Mouse (Mus musculus) limb, embryonic 11.5 days (tissue): Measurements from ENCODE around the gene Unc79. TPM values are rescaled to one million over a fixed set of nuclear protein-coding genes. Genes with fewer than 3 reads are reported as not detected.

Experiments
- ATAC-seq: fragments of 200-750 bp; cut with Nextera tagmentation; 2 replicates; pipeline ENCODE4 v1.8.0; 2017; ENCODE audit warnings: low read depth; ENCODE audit not compliant: insufficient number of reproducible peaks, low FRiP score, low TSS enrichment
- DNase-seq: peaks from one replicate; pipeline ENCODE4 v3.0.0-alpha.2; 2015; ENCODE audit warnings: low spot score
- H3K27ac ChIP-seq: fragments of 300-500 bp; sonication (generic); replicated peaks from 2 replicates; pipeline ENCODE4 v1.5.1; 2014; ENCODE audit warnings: low read depth, mild to moderate bottlenecking, low read length
- H3K27me3 ChIP-seq: fragments of 300-500 bp; sonication (generic); 2 replicates; pipeline ENCODE4 v1.6.1; 2014; ENCODE audit warnings: mild to moderate bottlenecking, low read length, mixed read lengths; ENCODE audit not compliant: control insufficient read depth, insufficient read depth
- H3K36me3 ChIP-seq: fragments of 300-500 bp; sonication (generic); 2 replicates; pipeline ENCODE4 v1.6.1; 2014; ENCODE audit warnings: mild to moderate bottlenecking, low read length, moderate library complexity, mixed read lengths; ENCODE audit not compliant: control insufficient read depth, insufficient read depth
- H3K4me1 ChIP-seq: fragments of 300-500 bp; sonication (generic); 2 replicates; pipeline ENCODE4 v1.6.1; 2014; ENCODE audit warnings: low read length, mixed read lengths; ENCODE audit not compliant: control insufficient read depth, insufficient read depth
- H3K4me2 ChIP-seq: fragments of 300-500 bp; sonication (generic); 2 replicates; pipeline ENCODE4 v1.6.1; 2014; ENCODE audit warnings: low read depth, mild to moderate bottlenecking, moderate library complexity; ENCODE audit not compliant: severe bottlenecking
- H3K4me3 ChIP-seq: fragments of 300-500 bp; sonication (generic); 2 replicates; pipeline ENCODE4 v1.5.1; 2014; ENCODE audit warnings: low read depth, low read length
- H3K9ac ChIP-seq: fragments of 300-500 bp; sonication (generic); 2 replicates; pipeline ENCODE4 v1.6.1; 2014; ENCODE audit warnings: mild to moderate bottlenecking, low read length
- H3K9me3 ChIP-seq: fragments of 300-500 bp; sonication (generic); 2 replicates; pipeline ENCODE4 v1.6.1; 2016; ENCODE audit warnings: low read length; ENCODE audit not compliant: control insufficient read depth
- WGBS: fragments of 180-500 bp; shearing (Covaris S2); extraction: QIAGEN DNeasy Blood & Tissue Kit; methylation state at CpG from one replicate; pipeline ENCODE4 v1.1.7; 2014; 5-methylcytosine and 5-hydroxymethylcytosine counted together
- polyA plus RNA-seq: library from polyadenylated mRNA; unstranded; fragments of >200 nt; fragmentation: Nextera tagmentation; extraction: Ambion mirVana; gene quantifications from 2 replicates; pipeline ENCODE4 v1.2.1, GENCODE M21; 2014

Gene Unc79
- polyA plus RNA-seq, 1 experiment from 2014 or later: 0.16 TPM

DNA sequence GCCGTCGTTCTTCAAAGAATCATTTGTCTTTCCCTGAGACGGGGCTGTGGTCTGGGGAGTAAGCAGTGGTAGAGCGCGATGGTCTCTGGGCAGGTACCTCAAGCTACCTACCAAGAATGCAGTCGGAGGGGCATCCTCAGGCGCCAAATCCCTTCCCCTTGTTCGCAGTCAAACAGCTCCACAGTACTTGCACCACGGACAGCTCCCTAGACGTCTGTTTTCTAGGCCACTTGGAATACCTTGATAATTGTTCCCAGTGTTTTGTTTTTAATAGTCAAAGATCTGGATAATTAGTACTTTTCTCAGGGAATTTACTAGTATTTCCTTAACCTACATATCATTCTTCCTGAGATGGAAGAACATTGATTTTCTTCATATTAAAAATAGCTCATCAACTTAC is 833 bp upstream of the Unc79 start:
- WGBS: 28% methylated on average over 10 of the region's 10 CpGs
- Histone ChIP-seq H3K27me3 (peaks cover 27% of the 10 kb centered on the region), H3K4me3 (no peak overlapping the region)

GRCm38 (mm10) chr12:102949395-102950208 is 943 bp downstream of the Unc79 start:
- WGBS: 1% methylated on average over 41 of the region's 42 CpGs
- Histone ChIP-seq H3K4me2 (peak overlapping the region; percentile 57), H3K4me1 (peaks cover 9% of the 10 kb centered on the region), H3K27ac (no peak overlapping the region), H3K9ac (no peak overlapping the region), H3K36me3 (no peaks in the 10 kb centered on the region), H3K4me3 (peak overlapping the region; percentile 24), H3K9me3 (no peaks in the 10 kb centered on the region), H3K27me3 (peaks cover 27% of the 10 kb centered on the region)
- ATAC-seq (peak; percentile 84), DNase-seq (peak; percentile 81)

More for the DNA sequence above, 833 bp upstream of the Unc79 start:
- no peaks in the 10 kb centered on the region for H3K36me3 ChIP-seq
- H3K9ac ChIP-seq: no peak overlapping the region
- H3K4me2 ChIP-seq: no peak overlapping the region
- no peak overlapping the region for H3K27ac ChIP-seq
- no peaks in the 10 kb centered on the region for H3K9me3 ChIP-seq
- ATAC-seq: no peak
- peak; percentile 31 for DNase-seq
- H3K4me1 ChIP-seq: peaks cover 9% of the 10 kb centered on the region

- 84% methylated on average over 7 of the region's 7 CpGs for WGBS
- Histone ChIP-seq H3K9me3 (no peaks in the 10 kb centered on the region), H3K4me3 (no peak overlapping the region), H3K27me3 (no peaks in the 10 kb centered on the region), H3K27ac (no peak overlapping the region), H3K36me3 (no peaks in the 10 kb centered on the region), H3K4me2 (no peak overlapping the region), H3K4me1 (no peaks in the 10 kb centered on the region), H3K9ac (no peak overlapping the region)
- DNase-seq: no peak
- no peak for ATAC-seq
Observed at GRCm38 (mm10) chr12:102960051-102960775, 11.6 kb downstream of the Unc79 start.

DNA sequence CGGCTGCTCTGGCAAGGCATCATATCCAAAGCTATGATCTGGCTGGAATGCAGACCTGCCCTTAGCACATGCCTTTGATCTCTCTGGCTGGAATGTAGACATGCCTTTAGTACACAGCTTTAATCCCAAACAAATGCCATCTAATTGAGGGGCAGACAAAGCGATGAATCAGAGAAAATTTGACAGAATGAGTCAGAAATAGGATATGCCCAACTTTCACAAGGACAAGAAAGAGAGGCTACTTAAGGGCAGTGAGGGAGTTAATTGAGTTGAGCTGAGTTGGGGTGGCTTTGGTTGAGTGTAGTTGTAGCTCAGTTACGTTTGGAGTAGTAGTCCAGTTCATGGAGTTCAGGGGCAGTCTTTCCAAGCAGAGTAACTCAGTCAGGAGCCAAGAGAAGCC is 12.4 kb downstream of the Unc79 start:
- no peaks in the 10 kb centered on the region for H3K27me3 ChIP-seq
- H3K9ac ChIP-seq: no peak overlapping the region
- H3K4me2 ChIP-seq: no peak overlapping the region
- no peaks in the 10 kb centered on the region for H3K36me3 ChIP-seq
- H3K9me3 ChIP-seq: no peaks in the 10 kb centered on the region
- no peak for ATAC-seq
- H3K4me3 ChIP-seq: no peak overlapping the region
- no peak overlapping the region for H3K27ac ChIP-seq
- no peak for DNase-seq
- 54% methylated on average over 3 of the region's 3 CpGs for WGBS
- no peaks in the 10 kb centered on the region for H3K4me1 ChIP-seq

DNA sequence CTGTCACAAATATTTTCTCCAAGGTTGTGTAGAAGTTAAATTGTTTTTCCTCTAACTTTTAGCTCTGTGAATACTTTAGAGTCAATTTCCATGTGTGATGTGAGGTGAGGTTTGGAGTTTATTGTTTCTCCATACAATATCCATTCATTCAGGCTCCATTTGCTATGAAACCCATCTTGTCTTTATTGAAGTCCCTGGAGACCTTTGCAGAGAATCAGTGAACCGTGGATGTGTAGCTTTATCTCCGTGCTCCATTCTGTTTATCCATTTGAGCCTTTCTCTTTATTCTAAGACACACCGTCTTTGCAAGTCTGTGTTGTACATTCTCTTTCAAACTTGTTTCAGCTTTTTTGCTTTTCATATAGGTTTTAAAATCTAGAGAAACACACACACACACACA is 15.8 kb downstream of the Unc79 start:
- Histone ChIP-seq H3K4me2 (no peak overlapping the region), H3K27ac (no peak overlapping the region), H3K27me3 (no peaks in the 10 kb centered on the region), H3K4me1 (no peaks in the 10 kb centered on the region), H3K9ac (no peak overlapping the region), H3K4me3 (no peak overlapping the region), H3K9me3 (no peaks in the 10 kb centered on the region), H3K36me3 (no peaks in the 10 kb centered on the region)
- no peak for DNase-seq
- ATAC-seq: no peak
- 86% methylated on average over 3 of the region's 3 CpGs for WGBS

DNA sequence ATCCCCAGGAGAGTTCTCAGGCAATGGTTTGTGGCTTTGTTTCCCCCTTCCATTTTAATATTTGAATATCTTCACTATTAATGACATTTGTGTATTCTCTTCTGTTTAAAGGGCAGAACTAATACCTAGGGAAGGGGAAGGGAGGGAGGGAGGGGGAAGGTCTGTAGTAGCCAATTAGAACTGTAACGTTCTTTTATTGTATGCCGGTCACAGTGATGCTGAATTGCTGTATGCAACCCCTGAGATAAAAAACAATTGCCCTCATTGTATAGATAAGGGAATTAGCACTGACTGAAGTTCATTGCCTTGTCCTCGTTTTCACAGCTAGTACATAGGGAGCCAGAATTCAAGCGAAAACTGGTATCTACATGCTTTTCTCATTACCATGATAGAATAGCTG is 31.9 kb downstream of the Unc79 start:
- H3K36me3 ChIP-seq: no peaks in the 10 kb centered on the region
- ATAC-seq (no peak), DNase-seq (no peak)
- H3K4me2 ChIP-seq: no peak overlapping the region
- no peaks in the 10 kb centered on the region for H3K4me1 ChIP-seq
- 35% methylated on average over 4 of the region's 4 CpGs for WGBS
- H3K27ac ChIP-seq: no peak overlapping the region
- H3K4me3 ChIP-seq: no peak overlapping the region
- no peaks in the 10 kb centered on the region for H3K27me3 ChIP-seq
- H3K9me3 ChIP-seq: no peaks in the 10 kb centered on the region
- no peak overlapping the region for H3K9ac ChIP-seq

DNA sequence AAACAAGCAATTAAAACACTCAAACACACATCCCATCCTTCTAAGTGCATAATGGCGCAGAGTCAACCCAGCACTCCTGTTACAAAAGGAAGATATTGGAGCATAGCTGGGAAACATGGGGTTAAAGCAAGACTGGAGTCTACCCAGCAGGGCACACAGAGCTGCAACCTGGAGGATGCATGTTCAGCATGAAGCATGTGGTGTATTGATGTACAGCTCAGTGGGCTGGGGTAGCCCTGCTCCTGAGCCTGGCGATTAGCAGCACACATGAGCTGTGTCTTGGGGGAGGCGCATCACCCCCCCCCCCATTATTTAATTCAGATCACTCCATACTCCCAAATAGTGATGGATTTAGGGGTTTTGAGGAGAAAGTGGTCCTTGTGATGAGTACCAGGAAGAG is 32.9 kb downstream of the Unc79 start:
- Histone ChIP-seq H3K4me1 (no peaks in the 10 kb centered on the region), H3K9me3 (no peaks in the 10 kb centered on the region), H3K4me2 (no peak overlapping the region), H3K9ac (no peak overlapping the region), H3K27ac (no peak overlapping the region), H3K4me3 (no peak overlapping the region), H3K27me3 (no peaks in the 10 kb centered on the region), H3K36me3 (no peaks in the 10 kb centered on the region)
- WGBS: 94% methylated on average over 3 of the region's 3 CpGs
- DNase-seq (no peak), ATAC-seq (no peak)

- H3K36me3 ChIP-seq: no peaks in the 10 kb centered on the region
- DNase-seq (no peak), ATAC-seq (no peak)
- no peak overlapping the region for H3K9ac ChIP-seq
- H3K27me3 ChIP-seq: no peaks in the 10 kb centered on the region
- no peak overlapping the region for H3K4me2 ChIP-seq
- no peak overlapping the region for H3K27ac ChIP-seq
- H3K9me3 ChIP-seq: no peaks in the 10 kb centered on the region
- no peaks in the 10 kb centered on the region for H3K4me1 ChIP-seq
- no peak overlapping the region for H3K4me3 ChIP-seq
Observed at GRCm38 (mm10) chr12:102985401-102985800, 36.7 kb downstream of the Unc79 start.
